ENCODE assay signal across 9 mouse cellular contexts in the genomic region with DNA sequence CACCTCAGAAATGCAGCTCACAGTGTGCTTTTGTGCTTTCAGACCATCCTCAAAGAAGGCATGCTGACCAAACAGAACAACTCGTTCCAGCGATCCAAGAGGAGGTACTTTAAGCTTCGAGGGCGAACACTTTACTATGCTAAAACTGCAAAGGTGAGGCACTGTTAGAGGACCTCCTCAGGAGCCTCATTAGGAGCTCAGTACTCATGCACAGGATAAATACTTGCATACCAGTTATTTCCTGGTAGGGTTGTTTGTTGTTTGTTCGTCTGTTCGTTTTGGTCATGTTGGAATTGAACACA. TPM values are rescaled to one million over a fixed set of nuclear protein-coding genes. Genes with fewer than 3 reads are reported as not detected.
DNase-seq lines count a peak whose midpoint lies in the region; ATAC-seq and TF ChIP-seq lines count a peak whose summit lies in the region.
"Had no signal": no experiment of that assay in that cellular context is flagged by ENCODE, and none has a peak within 500 bp of the region (broad histone marks: within the 10 kb centered on the region; RNA-seq: fewer than 3 reads in every experiment).

No protein-coding gene starts in this region.

- no peak for ATAC-seq in kidney, postnatal 0 days (replicated peaks; ENCODE audit: low FRiP score, low read depth)

- peaks cover 64% of the 10 kb centered on the region for H3K4me1 ChIP-seq in heart, embryonic 10.5 days
- peaks cover 13% of the 10 kb centered on the region; the same call in 1 of the 2 replicates for H3K4me1 ChIP-seq in kidney, postnatal 0 days (replicated peaks; ENCODE audit: insufficient read depth, low read length)
- peaks cover 21% of the 10 kb centered on the region for H3K4me1 ChIP-seq in embryonic fibroblast, embryonic 13.5 days (ENCODE audit: control insufficient read depth, insufficient read depth, low read length)

- no peaks in the 10 kb centered on the region for H3K9me3 ChIP-seq in heart, embryonic 10.5 days
- H3K9me3 ChIP-seq in kidney, postnatal 0 days (replicated peaks; ENCODE audit: low read length): no peaks in the 10 kb centered on the region
- H3K9me3 ChIP-seq: midbrain, embryonic 10.5 days had no signal

- H3K27ac ChIP-seq in heart, embryonic 10.5 days: peak overlapping the region; percentile 79
- peak overlapping the region; percentile 78 for H3K27ac ChIP-seq in kidney, postnatal 0 days
- H3K27ac ChIP-seq in embryonic fibroblast, embryonic 13.5 days (ENCODE audit: insufficient read depth, low read length): peak overlapping the region; percentile 88
- H3K27ac ChIP-seq: midbrain, embryonic 10.5 days had no signal

- peaks cover 22% of the 10 kb centered on the region for H3K36me3 ChIP-seq in heart, embryonic 10.5 days
- H3K36me3 ChIP-seq in kidney, postnatal 0 days (ENCODE audit: insufficient read depth, low read length): no peaks in the 10 kb centered on the region

- H3K4me2 ChIP-seq in kidney, postnatal 0 days (ENCODE audit: low read length): no peak overlapping the region

- H3K27me3 ChIP-seq in heart, embryonic 10.5 days (ENCODE audit: insufficient read depth, poor library complexity, severe bottlenecking): no peaks in the 10 kb centered on the region
- H3K27me3 ChIP-seq in kidney, postnatal 0 days (ENCODE audit: insufficient read depth, low read length): no peaks in the 10 kb centered on the region

- WGBS in heart, embryonic 10.5 days: 83% methylated on average over 6 of the region's 6 CpGs
- WGBS in kidney, postnatal 0 days: 78% methylated on average over 6 of the region's 6 CpGs

- no peak for DNase-seq in heart, embryonic 10.5 days (ENCODE audit: low spot score)
- no peak for DNase-seq in heart, postnatal 14 days
- no peak for DNase-seq in kidney, postnatal 0 days (ENCODE audit: low spot score)
- no peak for DNase-seq in kidney, adult 11 months
- peak; percentile 83 for DNase-seq in lung, postnatal 25 days (ENCODE audit: low spot score)
- DNase-seq in urinary bladder, postnatal 36 days (ENCODE audit: low spot score in 2 of 2): no peak
- no peak for DNase-seq in adrenal gland, adult (ENCODE audit: inconsistent age in 2 of 2, low spot score in 1 of 2)

- TF ChIP-seq CTCF in kidney, postnatal 0 days (IDR thresholded peaks at IDR 0.05; ENCODE audit: low read depth): no peak
- TF ChIP-seq CTCF in embryonic fibroblast, embryonic 13.5 days (IDR thresholded peaks at IDR 0.05; ENCODE audit: borderline replicate concordance, insufficient read depth, low read length): no peak

- no peak overlapping the region for H3K9ac ChIP-seq in kidney, postnatal 0 days (ENCODE audit: low read depth, low read length)

- intact Hi-C loops in heart, postnatal 14 days (cut with DNase I): no loop called here

- TF ChIP-seq POLR2A in embryonic fibroblast, embryonic 13.5 days (IDR thresholded peaks at IDR 0.05; ENCODE audit: low read depth, low read length): no peak

- no peak overlapping the region for H3K4me3 ChIP-seq in heart, embryonic 10.5 days
- H3K4me3 ChIP-seq in kidney, postnatal 0 days (replicated peaks; ENCODE audit: low read depth, low read length): no peak overlapping the region
- H3K4me3 ChIP-seq in embryonic fibroblast, embryonic 13.5 days (ENCODE audit: insufficient read depth, low read length): no peak overlapping the region
- H3K4me3 ChIP-seq: midbrain, embryonic 10.5 days had no signal

RNA-seq across cellular contexts. Expression of gene Dgkd, which starts 27.2 kb away (rescaled TPM):
- 26.6 and 31.6 TPM in 2 replicates for polyA plus RNA-seq in heart, embryonic 10.5 days (2016; fragmentation: Nextera tagmentation; extraction: Ambion mirVana)
- total RNA-seq in heart, postnatal 14 days (2021): 10 to 100 TPM; 56.9 to 63.9 TPM
- 19.3 and 19.8 TPM in 2 replicates for polyA plus RNA-seq in kidney, postnatal 0 days (2015; fragmentation: Nextera tagmentation; extraction: Ambion mirVana)
- polyA plus RNA-seq in embryonic fibroblast, embryonic 13.5 days (2011; ENCODE audit: insufficient read length, low read depth, missing spikeins): 25.8 and 34.0 TPM in 2 replicates
